Mouse (Mus musculus) C2C12 (cell line): ENCODE data around the gene Zfp777.

Experiments used
- CTCF ChIP-seq: IDR thresholded peaks from one replicate; pipeline ENCODE4 v1.5.1; 2011; ENCODE audit not compliant: control insufficient read depth, insufficient read depth, insufficient read length
- FOSL1 ChIP-seq: IDR thresholded peaks from one replicate; pipeline ENCODE4 v1.8.0; 2011; ENCODE audit warnings: mild to moderate bottlenecking, low read length; ENCODE audit not compliant: poor library complexity, insufficient read depth, severe bottlenecking
- MAX ChIP-seq: IDR thresholded peaks from one replicate; pipeline ENCODE4 v1.6.1; 2011; ENCODE audit warnings: mild to moderate bottlenecking, control low read depth
- MYOD1 ChIP-seq: IDR thresholded peaks from one replicate; pipeline ENCODE4 v1.6.1; 2011; ENCODE audit warnings: low read depth; ENCODE audit not compliant: control insufficient read depth, insufficient read length
- MYOG ChIP-seq: IDR thresholded peaks from one replicate; pipeline ENCODE4 v1.6.1; 2011; ENCODE audit not compliant: control insufficient read depth, insufficient read length; ENCODE audit errors: extremely low read depth
- USF1 ChIP-seq: IDR thresholded peaks from one replicate; pipeline ENCODE4 v1.6.1; 2011; ENCODE audit warnings: low read depth, mild to moderate bottlenecking, control low read depth, moderate library complexity

GRCm38 (mm10) chr6:48025905-48026660 lies 22.6 kb downstream of the Zfp777 start:
- TF ChIP-seq MAX, result no peak
- TF ChIP-seq CTCF, result no peak
- no peak for TF ChIP-seq MYOD1
- no peak for TF ChIP-seq USF1
- TF ChIP-seq MYOG, result no peak
- no peak for TF ChIP-seq FOSL1
